ENCODE assay signal across 10 mouse cellular contexts in genomic region chr4:98094112-98094805, GRCm38 (mm10).
DNase-seq lines count a peak whose midpoint lies in the region; ATAC-seq and TF ChIP-seq lines count a peak whose summit lies in the region.
"Had no signal": no experiment of that assay in that cellular context is flagged by ENCODE, and none has a peak within 500 bp of the region (broad histone marks: within the 10 kb centered on the region; RNA-seq: fewer than 3 reads in every experiment).

No protein-coding gene starts in this region.

- TF ChIP-seq CTCF in kidney, adult 2 months (conservative IDR thresholded peaks at IDR 0.05; ENCODE audit: insufficient read depth, insufficient read length, low read depth, low read length), result no peak
- TF ChIP-seq CTCF in forebrain, postnatal 0 days (IDR thresholded peaks at IDR 0.05; ENCODE audit: low read depth), result no peak

- no peaks in the 10 kb centered on the region for H3K36me3 ChIP-seq in kidney, embryonic 15.5 days
- no peaks in the 10 kb centered on the region; the same call in 1 of the 2 replicates for H3K36me3 ChIP-seq in kidney, adult 2 months (ENCODE audit: control insufficient read depth, insufficient read depth, low read length)
- H3K36me3 ChIP-seq in forebrain, postnatal 0 days (ENCODE audit: insufficient read depth), result no peaks in the 10 kb centered on the region
- H3K36me3 ChIP-seq in liver, embryonic 13.5 days, result no peaks in the 10 kb centered on the region
- H3K36me3 ChIP-seq in neural tube, embryonic 15.5 days, result no peaks in the 10 kb centered on the region

- DNase-seq in kidney, adult 2 months, result no peak
- no peak for DNase-seq in forebrain, postnatal 0 days
- DNase-seq in liver, embryonic 13.5 days, result no peak
- DNase-seq in layer of hippocampus, adult 18-20 months (ENCODE audit: low spot score in 2 of 2), result no peak
- no peak for DNase-seq in cerebellum, adult 8-10 months
- DNase-seq: cerebellum, adult 9-10 months; kidney, postnatal 25 days had no signal

- H3K4me3 ChIP-seq in kidney, embryonic 15.5 days (replicated peaks), result no peak overlapping the region
- H3K4me3 ChIP-seq in kidney, adult 2 months (ENCODE audit: insufficient read depth, low read depth, low read length), result no peak overlapping the region
- no peak overlapping the region for H3K4me3 ChIP-seq in forebrain, postnatal 0 days (ENCODE audit: low read depth, low read length)
- 0 out of 2 replicates have a peak overlapping the region, but pooled peaks have one; percentile 8 for H3K4me3 ChIP-seq in liver, embryonic 13.5 days (replicated peaks)
- no peak overlapping the region; the same call in 1 of the 2 replicates for H3K4me3 ChIP-seq in neural tube, embryonic 15.5 days (replicated peaks)
- H3K4me3 ChIP-seq: limb, embryonic 13.5 days had no signal

- H3K9ac ChIP-seq in kidney, embryonic 15.5 days, result no peak overlapping the region
- no peak overlapping the region for H3K9ac ChIP-seq in forebrain, postnatal 0 days
- no peak overlapping the region for H3K9ac ChIP-seq in liver, embryonic 13.5 days
- 0 out of 2 replicates have a peak overlapping the region, but pooled peaks have one; percentile 4 for H3K9ac ChIP-seq in neural tube, embryonic 15.5 days (replicated peaks)
- H3K9ac ChIP-seq: limb, embryonic 13.5 days had no signal

- H3K27ac ChIP-seq in kidney, embryonic 15.5 days, result no peak overlapping the region
- H3K27ac ChIP-seq in kidney, adult 2 months (ENCODE audit: insufficient read depth, low read depth, low read length), result no peak overlapping the region
- no peak overlapping the region for H3K27ac ChIP-seq in forebrain, postnatal 0 days (ENCODE audit: low read depth, low read length)
- no peak overlapping the region for H3K27ac ChIP-seq in liver, embryonic 13.5 days
- peak overlapping the region; percentile 18; the same call in 1 of the 2 replicates for H3K27ac ChIP-seq in neural tube, embryonic 15.5 days (replicated peaks)

- peaks cover 28% of the 10 kb centered on the region for H3K4me1 ChIP-seq in kidney, embryonic 15.5 days
- peaks cover 9% of the 10 kb centered on the region; the same call in 1 of the 2 replicates for H3K4me1 ChIP-seq in kidney, adult 2 months (ENCODE audit: control insufficient read depth, insufficient read depth, low read length)
- H3K4me1 ChIP-seq in forebrain, postnatal 0 days (ENCODE audit: insufficient read depth), result no peaks in the 10 kb centered on the region
- peaks cover 25% of the 10 kb centered on the region for H3K4me1 ChIP-seq in liver, embryonic 13.5 days (replicated peaks)
- H3K4me1 ChIP-seq in neural tube, embryonic 15.5 days, result peaks cover 10% of the 10 kb centered on the region

- WGBS in kidney, embryonic 15.5 days, result 26% methylated on average over 19 of the region's 19 CpGs
- WGBS in kidney, adult 2 months, result 67% methylated on average over 19 of the region's 19 CpGs
- 24% methylated on average over 19 of the region's 19 CpGs for WGBS in forebrain, postnatal 0 days
- WGBS in liver, embryonic 13.5 days (ENCODE audit: insufficient replicate concordance), result 20% methylated on average over 19 of the region's 19 CpGs
- 19% methylated on average over 19 of the region's 19 CpGs for WGBS in neural tube, embryonic 15.5 days

- H3K9me3 ChIP-seq in kidney, embryonic 15.5 days (replicated peaks), result no peaks in the 10 kb centered on the region
- no peaks in the 10 kb centered on the region for H3K9me3 ChIP-seq in forebrain, postnatal 0 days (ENCODE audit: low read length)
- H3K9me3 ChIP-seq in liver, embryonic 13.5 days (replicated peaks), result no peaks in the 10 kb centered on the region
- no peaks in the 10 kb centered on the region for H3K9me3 ChIP-seq in neural tube, embryonic 15.5 days (replicated peaks)
- H3K9me3 ChIP-seq: limb, embryonic 13.5 days had no signal

- no peaks in the 10 kb centered on the region for H3K27me3 ChIP-seq in kidney, embryonic 15.5 days
- no peaks in the 10 kb centered on the region for H3K27me3 ChIP-seq in kidney, adult 2 months (replicated peaks; ENCODE audit: control insufficient read depth, insufficient read depth, low read length)
- no peaks in the 10 kb centered on the region for H3K27me3 ChIP-seq in forebrain, postnatal 0 days (ENCODE audit: insufficient read depth, low read length)
- H3K27me3 ChIP-seq in liver, embryonic 13.5 days, result 0 out of 2 replicates have a peak, but pooled peaks cover 4% of the 10 kb centered on the region
- no peaks in the 10 kb centered on the region for H3K27me3 ChIP-seq in neural tube, embryonic 15.5 days (replicated peaks)
- H3K27me3 ChIP-seq: limb, embryonic 13.5 days had no signal

- no peak for ATAC-seq in kidney, embryonic 15.5 days (replicated peaks; ENCODE audit: low FRiP score)
- no peak for ATAC-seq in forebrain, postnatal 0 days
- ATAC-seq in liver, embryonic 13.5 days (ENCODE audit: low read depth), result no peak
- peak; percentile 39; the same call in 1 of the 2 replicates for ATAC-seq in neural tube, embryonic 15.5 days (ENCODE audit: low FRiP score)

- no peak for TF ChIP-seq POLR2A in kidney, adult 2 months (IDR thresholded peaks at IDR 0.05; ENCODE audit: low read depth, low read length)

- H3K4me2 ChIP-seq in kidney, embryonic 15.5 days, result peak overlapping the region; percentile 13
- H3K4me2 ChIP-seq in forebrain, postnatal 0 days (ENCODE audit: low read depth), result peak overlapping the region; percentile 11; the same call in 1 of the 2 replicates
- H3K4me2 ChIP-seq in liver, embryonic 13.5 days, result peak overlapping the region; percentile 41
- H3K4me2 ChIP-seq in neural tube, embryonic 15.5 days, result peak overlapping the region; percentile 49
- H3K4me2 ChIP-seq: limb, embryonic 13.5 days had no signal
